Mouse (Mus musculus) hindbrain, embryonic 11.5 days (tissue): ENCODE data around the gene Acsl6. TPM values are rescaled to one million over a fixed set of nuclear protein-coding genes. Genes with fewer than 3 reads are reported as not detected.
"Not testable (repeated sequence)": the region's sequence is repeated elsewhere in the genome, so short reads cannot be mapped to it uniquely, and the experiment has no call there.

ENCODE experiments used
- ATAC-seq: fragments of 200-750 bp; cut with Nextera tagmentation; 2 replicates; pipeline ENCODE4 v1.8.0; 2017; ENCODE audit warnings: mild to moderate bottlenecking, moderate TSS enrichment, moderate library complexity; ENCODE audit not compliant: low FRiP score
- DNase-seq: peaks from one replicate; pipeline ENCODE4 v3.0.0-alpha.2; 2015; ENCODE audit warnings: low spot score
- H3K27ac ChIP-seq: fragments of 300-500 bp; sonication (generic); 2 replicates; pipeline ENCODE4 v1.5.1; 2014; ENCODE audit warnings: mild to moderate bottlenecking, low read depth, low read length
- H3K27me3 ChIP-seq: fragments of 300-500 bp; sonication (generic); 2 replicates; pipeline ENCODE4 v1.6.1; 2014; ENCODE audit warnings: mild to moderate bottlenecking, low read length, moderate library complexity, mixed read lengths; ENCODE audit not compliant: control insufficient read depth, insufficient read depth
- H3K36me3 ChIP-seq: fragments of 300-500 bp; sonication (generic); 2 replicates; pipeline ENCODE4 v1.6.1; 2014; ENCODE audit warnings: mild to moderate bottlenecking, low read length, moderate library complexity, mixed read lengths; ENCODE audit not compliant: control insufficient read depth, insufficient read depth
- H3K4me1 ChIP-seq: fragments of 300-500 bp; sonication (generic); replicated peaks from 2 replicates; pipeline ENCODE4 v1.6.1; 2014; ENCODE audit warnings: low read length, mixed read lengths; ENCODE audit not compliant: control insufficient read depth, insufficient read depth
- H3K4me2 ChIP-seq: fragments of 300-500 bp; sonication (generic); replicated peaks from 2 replicates; pipeline ENCODE4 v1.6.1; 2014; ENCODE audit warnings: mild to moderate bottlenecking, low read depth, low read length
- H3K4me3 ChIP-seq: fragments of 300-500 bp; sonication (generic); 2 replicates; pipeline ENCODE4 v1.5.1; 2014; ENCODE audit warnings: low read depth, low read length
- H3K9ac ChIP-seq: fragments of 300-500 bp; sonication (generic); 2 replicates; pipeline ENCODE4 v1.6.1; 2014; ENCODE audit warnings: low read depth, low read length
- H3K9me3 ChIP-seq: fragments of 300-500 bp; sonication (generic); 2 replicates; pipeline ENCODE4 v1.6.1; 2016; ENCODE audit warnings: low read length; ENCODE audit not compliant: control insufficient read depth
- WGBS: fragments of 180-500 bp; shearing (Covaris S2); extraction: QIAGEN DNeasy Blood & Tissue Kit; methylation state at CpG from one replicate; pipeline ENCODE4 v1.1.7; 2014; 5-methylcytosine and 5-hydroxymethylcytosine counted together
- polyA plus RNA-seq: library from polyadenylated mRNA; unstranded; fragments of >200 nt; fragmentation: Nextera tagmentation; extraction: Ambion mirVana; gene quantifications from 2 replicates; pipeline ENCODE4 v1.2.1, GENCODE M21; 2014

Gene Acsl6
- polyA plus RNA-seq, 1 experiment from 2014 or later, result 16.8 TPM

- ATAC-seq (no peak), DNase-seq (no peak)
- Histone ChIP-seq H3K4me3 (no peak overlapping the region), H3K9ac (no peak overlapping the region), H3K27ac (no peak overlapping the region), H3K9me3 (no peaks in the 10 kb centered on the region), H3K4me2 (no peak overlapping the region), H3K4me1 (no peaks in the 10 kb centered on the region), H3K27me3 (no peaks in the 10 kb centered on the region), H3K36me3 (no peaks in the 10 kb centered on the region)
- 90% methylated on average over 8 of the region's 8 CpGs for whole genome bisulfite sequencing
These were observed 15.7 kb upstream of the Acsl6 start for GRCm38 (mm10) chr11:54287821-54288453.

- Histone ChIP-seq H3K4me2 (no peak overlapping the region), H3K27me3 (no peaks in the 10 kb centered on the region), H3K4me3 (no peak overlapping the region), H3K9ac (no peak overlapping the region), H3K27ac (no peak overlapping the region), H3K9me3 (no peaks in the 10 kb centered on the region), H3K36me3 (no peaks in the 10 kb centered on the region), H3K4me1 (no peaks in the 10 kb centered on the region)
- DNase-seq (no peak), ATAC-seq (no peak)
- WGBS, result 92% methylated on average over 2 of the region's 2 CpGs
These were observed 11.4 kb upstream of the Acsl6 start for GRCm38 (mm10) chr11:54292163-54292562.

GRCm38 (mm10) chr11:54293980-54294807 lies 9.4 kb upstream of the Acsl6 start:
- DNase-seq, result no peak
- no peak for ATAC-seq
- 59% methylated on average over 12 of the region's 12 CpGs for WGBS

GRCm38 (mm10) chr11:54295971-54296370 lies 7.6 kb upstream of the Acsl6 start:
- Histone ChIP-seq H3K4me2 (no peak overlapping the region), H3K4me3 (no peak overlapping the region), H3K4me1 (no peaks in the 10 kb centered on the region), H3K27me3 (no peaks in the 10 kb centered on the region), H3K27ac (no peak overlapping the region), H3K9ac (no peak overlapping the region), H3K9me3 (no peaks in the 10 kb centered on the region), H3K36me3 (no peaks in the 10 kb centered on the region)
- DNase-seq (no peak), ATAC-seq (no peak)
- WGBS, result 88% methylated on average over 4 of the region's 4 CpGs

More at GRCm38 (mm10) chr11:54293980-54294807, 9.4 kb upstream of the Acsl6 start:
- Histone ChIP-seq H3K9ac (no peak overlapping the region), H3K4me1 (no peaks in the 10 kb centered on the region), H3K4me3 (no peak overlapping the region), H3K4me2 (no peak overlapping the region), H3K9me3 (no peaks in the 10 kb centered on the region), H3K27me3 (no peaks in the 10 kb centered on the region), H3K36me3 (no peaks in the 10 kb centered on the region), H3K27ac (no peak overlapping the region)

- no peak overlapping the region for H3K4me3 ChIP-seq
- no peak overlapping the region for H3K9ac ChIP-seq
- ATAC-seq (no peak), DNase-seq (no peak)
- no peaks in the 10 kb centered on the region for H3K4me1 ChIP-seq
- WGBS, result 100% methylated on average over 1 of the region's 1 CpGs
- H3K4me2 ChIP-seq, result no peak overlapping the region
- no peak overlapping the region for H3K27ac ChIP-seq
- H3K9me3 ChIP-seq, result no peaks in the 10 kb centered on the region
- H3K36me3 ChIP-seq, result no peaks in the 10 kb centered on the region
- no peaks in the 10 kb centered on the region for H3K27me3 ChIP-seq
These were observed 6.9 kb upstream of the Acsl6 start for GRCm38 (mm10) chr11:54296734-54297133.

DNA sequence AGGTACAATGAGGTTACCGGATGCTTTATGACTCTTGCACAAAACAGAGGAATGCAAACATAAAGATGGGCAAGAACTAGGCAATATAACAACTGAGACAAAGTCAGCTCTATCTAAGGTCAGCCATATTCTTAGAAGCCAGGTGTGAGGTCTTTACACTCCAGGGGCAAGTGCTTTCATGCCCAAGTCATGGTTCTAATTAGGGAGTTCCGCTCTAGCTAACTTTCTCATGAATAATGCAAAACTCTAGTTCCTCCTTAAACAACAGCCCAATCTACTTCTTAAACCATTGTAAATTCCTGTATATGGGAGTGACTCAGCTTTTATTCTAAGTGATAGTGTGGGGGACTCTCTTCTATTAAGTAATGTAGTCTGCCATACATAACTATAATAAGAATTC lies 6.1 kb upstream of the Acsl6 start:
- H3K27ac ChIP-seq, DNase-seq, H3K9me3 ChIP-seq, H3K4me3 ChIP-seq, H3K27me3 ChIP-seq, H3K36me3 ChIP-seq, H3K9ac ChIP-seq, H3K4me1 ChIP-seq, H3K4me2 ChIP-seq, ATAC-seq: not testable (repeated sequence)
- WGBS, result 91% methylated on average over 2 of the region's 2 CpGs

GRCm38 (mm10) chr11:54298777-54299176 lies 4.8 kb upstream of the Acsl6 start:
- Histone ChIP-seq H3K4me1 (no peaks in the 10 kb centered on the region), H3K27me3 (no peaks in the 10 kb centered on the region), H3K4me2 (no peak overlapping the region), H3K9ac (no peak overlapping the region), H3K36me3 (no peaks in the 10 kb centered on the region), H3K27ac (no peak overlapping the region), H3K9me3 (no peaks in the 10 kb centered on the region), H3K4me3 (no peak overlapping the region)
- ATAC-seq (no peak), DNase-seq (no peak)

- 83% methylated on average over 8 of the region's 8 CpGs for WGBS
- Histone ChIP-seq H3K9ac (no peak overlapping the region), H3K9me3 (no peaks in the 10 kb centered on the region), H3K27me3 (no peaks in the 10 kb centered on the region), H3K27ac (no peak overlapping the region), H3K4me2 (no peak overlapping the region), H3K4me1 (0 out of 2 replicates have a peak, but pooled peaks cover 2% of the 10 kb centered on the region), H3K4me3 (no peak overlapping the region), H3K36me3 (no peaks in the 10 kb centered on the region)
- ATAC-seq (no peak), DNase-seq (no peak)
These were observed 1.6 kb upstream of the Acsl6 start for GRCm38 (mm10) chr11:54301994-54302393.

DNA sequence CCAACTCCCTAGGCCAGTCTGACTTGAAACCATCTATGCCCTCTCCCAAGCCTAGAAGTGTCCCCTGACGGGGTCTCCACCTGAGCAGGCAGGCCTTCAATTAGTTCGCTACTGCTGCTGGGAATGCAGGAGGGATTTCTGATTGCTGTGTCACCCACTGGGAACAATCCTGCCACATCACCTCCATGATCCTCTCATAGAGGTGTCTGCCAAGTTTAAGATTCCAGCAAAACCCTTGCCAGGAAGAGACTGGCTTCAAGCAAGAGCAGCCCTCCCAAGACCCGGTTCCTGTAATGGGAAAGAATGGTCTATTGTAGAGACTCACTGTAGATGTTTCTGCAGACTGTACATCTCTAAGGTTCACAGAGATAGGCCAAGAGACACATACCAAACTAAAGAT lies 992 bp upstream of the Acsl6 start:
- no peak for DNase-seq
- Histone ChIP-seq H3K27ac (no peak overlapping the region), H3K36me3 (no peaks in the 10 kb centered on the region), H3K4me1 (0 out of 2 replicates have a peak, but pooled peaks cover 2% of the 10 kb centered on the region), H3K9ac (no peak overlapping the region), H3K27me3 (no peaks in the 10 kb centered on the region), H3K9me3 (no peaks in the 10 kb centered on the region), H3K4me3 (no peak overlapping the region), H3K4me2 (no peak overlapping the region)
- no peak for ATAC-seq
- 91% methylated on average over 3 of the region's 3 CpGs for WGBS
